Mouse (Mus musculus) stomach, adult 2 months (tissue): ENCODE measurements around the gene Gm10217. TPM values are rescaled to one million over a fixed set of nuclear protein-coding genes. Genes with fewer than 3 reads are reported as not detected.

Experiments
- polyA plus RNA-seq: library from polyadenylated mRNA; depleted of rRNA; stranded (reverse); fragments of >200 nt; gene quantifications from 2 replicates; pipeline ENCODE4 v1.2.3, GENCODE M21; 2012; rRNA removed

Gene Gm10217
- polyA plus RNA-seq: not detected in 2 replicates

DNA sequence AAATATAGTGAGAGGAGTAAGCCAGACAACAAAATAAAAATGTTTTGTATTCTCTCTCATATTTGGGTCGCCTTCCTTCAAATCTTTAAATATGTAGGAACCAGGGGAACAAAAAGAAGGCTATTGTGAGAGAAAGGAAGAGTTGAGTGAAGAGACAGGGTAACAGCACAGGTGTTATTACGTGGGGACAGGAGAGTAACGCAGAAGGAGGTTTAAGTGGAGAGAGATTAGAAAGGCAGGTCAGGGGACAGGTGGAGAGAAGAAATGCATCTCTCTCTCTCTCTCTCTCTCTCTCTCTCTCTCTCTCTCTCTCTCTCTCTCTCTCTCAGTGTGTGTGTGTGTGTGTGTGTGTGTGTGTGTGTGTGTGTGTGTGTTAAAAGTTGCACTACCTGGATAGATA, at the start of gene Gm10217:
Gm10217 (plus strand) TSS at position 301 of the 400 bp plus-strand sequence.

Other genes starting within 250 kb of the Gm10217 start
- 0.25 and 0.42 TPM in 2 replicates for gene Fam155a, start 93.1 kb upstream of the Gm10217 start, polyA plus RNA-seq
- 0.34 and 0.55 TPM in 2 replicates for gene Lig4, start 113.4 kb downstream of the Gm10217 start, polyA plus RNA-seq
- gene Abhd13, start 113.5 kb downstream of the Gm10217 start, polyA plus RNA-seq: 1.2 and 1.6 TPM in 2 replicates
- gene Tnfsf13b, start 142.2 kb downstream of the Gm10217 start, polyA plus RNA-seq: 0.90 and 1.7 TPM in 2 replicates